Mouse (Mus musculus) cerebellum, postnatal 14 days (tissue): ENCODE data around the gene Ttll11.

ENCODE experiments used
- DNase-seq, 2 experiments: peaks; one replicate each; pipeline ENCODE4 v3.0.0; 2021; ENCODE audit warnings: mixed read lengths in 2 of 2

The Ttll11 gene

DNA sequence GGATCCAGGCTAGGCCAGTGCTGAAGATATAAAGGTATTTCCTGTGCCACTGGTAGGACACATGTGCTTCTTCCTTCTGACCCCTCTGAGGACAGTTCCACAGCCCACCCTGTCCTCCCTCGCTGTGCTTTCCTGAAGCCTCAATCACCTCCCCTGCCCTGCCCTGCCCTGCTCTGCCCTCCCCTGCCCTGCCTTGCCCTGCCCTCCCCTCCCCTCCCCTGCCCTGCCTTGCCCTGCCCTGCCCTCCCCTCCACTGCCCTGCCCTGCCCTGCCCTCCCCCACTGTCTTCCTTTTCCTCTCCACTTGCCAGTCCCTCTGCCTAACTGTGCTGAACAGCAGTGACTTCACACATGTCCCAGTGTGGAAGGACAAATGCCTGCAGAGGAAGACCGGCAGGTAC is 160.8 kb downstream of the Ttll11 start:
- no peak for DNase-seq

DNA sequence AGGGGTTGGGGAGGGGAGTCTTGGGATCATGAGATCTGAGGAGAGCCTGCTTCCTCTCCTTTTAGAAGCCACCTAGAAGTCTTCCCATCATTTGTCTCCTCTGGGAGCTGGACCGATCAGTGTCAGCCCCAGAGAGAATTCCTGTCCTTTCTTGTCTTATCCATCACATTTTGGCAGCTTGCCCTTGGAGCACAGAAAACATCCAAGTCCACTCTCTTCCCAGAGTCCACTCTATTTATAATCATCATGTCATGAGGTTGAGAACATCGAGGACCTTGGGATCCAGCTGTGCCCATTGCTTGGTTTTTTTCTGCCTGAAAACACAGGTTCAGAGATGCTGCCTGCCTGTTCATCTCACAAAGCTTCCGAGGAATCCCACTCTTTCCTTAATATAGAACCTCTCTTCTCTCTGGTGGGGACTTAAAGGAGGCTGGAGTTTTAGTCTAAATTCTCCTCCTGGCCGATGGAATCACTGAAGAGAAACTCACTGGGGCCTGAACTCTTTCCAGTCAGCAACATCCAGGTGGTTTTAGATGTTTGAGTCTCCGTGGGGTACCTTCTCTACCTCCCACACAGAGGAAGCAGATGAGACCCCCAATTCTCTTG is 163.6 kb downstream of the Ttll11 start:
- peak; percentile 29 to 46 for DNase-seq

DNA sequence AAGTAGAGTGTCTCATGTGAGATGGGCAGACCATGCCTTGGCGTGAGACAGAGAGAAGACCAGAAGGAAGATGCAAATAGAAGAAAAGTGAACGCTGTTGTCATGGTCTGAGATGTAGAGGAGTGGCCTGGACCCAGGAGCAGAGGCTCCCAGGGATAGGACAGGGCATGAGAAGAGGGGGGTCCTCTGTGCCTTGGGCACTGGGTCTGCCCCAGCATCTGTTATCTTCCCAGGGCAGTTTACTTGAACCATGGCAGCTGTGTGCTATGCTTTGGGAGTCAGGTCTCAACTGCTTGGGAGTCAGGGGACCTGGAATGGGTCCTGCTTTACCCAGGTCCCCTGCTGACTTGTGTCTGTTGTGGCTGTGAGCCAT is 167.2 kb downstream of the Ttll11 start:
- no peak for DNase-seq

DNA sequence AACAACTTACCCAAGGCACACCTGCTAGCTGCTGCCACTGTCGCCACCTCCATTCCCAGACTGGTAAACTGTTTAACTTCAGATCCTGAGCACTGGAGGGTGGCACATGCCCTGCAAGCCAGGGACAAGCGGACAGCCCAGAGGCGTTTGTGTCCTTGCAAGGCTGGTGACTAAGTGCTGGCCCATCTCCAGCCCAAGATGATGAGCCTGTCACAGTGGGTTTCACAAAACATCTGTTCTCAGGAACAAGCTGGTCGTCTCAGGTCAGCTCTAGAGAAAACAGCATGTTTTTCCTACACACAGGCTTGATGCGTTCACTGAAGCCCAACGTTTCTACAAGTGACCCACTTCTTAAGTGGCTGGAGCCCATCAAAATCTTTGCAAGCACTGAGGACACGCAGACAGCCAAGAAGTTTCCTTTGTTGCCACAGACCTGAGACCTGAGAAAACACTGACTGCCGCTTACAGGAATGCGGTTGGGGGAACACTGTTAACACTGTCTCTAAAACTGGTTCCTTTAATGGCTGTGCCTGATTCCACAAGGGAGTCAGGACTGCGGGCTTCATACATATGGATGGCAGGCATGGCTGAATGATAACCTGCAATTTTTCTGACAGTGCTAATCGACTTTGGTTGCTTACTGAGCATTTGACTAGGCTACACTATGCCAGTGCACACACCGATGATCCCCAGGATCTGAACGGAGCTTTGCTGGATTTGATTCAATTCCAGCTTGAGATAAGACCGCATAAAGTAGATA is 167.7 kb downstream of the Ttll11 start:
- peak in 1 of 2 experiments; percentile 46 for DNase-seq

DNA sequence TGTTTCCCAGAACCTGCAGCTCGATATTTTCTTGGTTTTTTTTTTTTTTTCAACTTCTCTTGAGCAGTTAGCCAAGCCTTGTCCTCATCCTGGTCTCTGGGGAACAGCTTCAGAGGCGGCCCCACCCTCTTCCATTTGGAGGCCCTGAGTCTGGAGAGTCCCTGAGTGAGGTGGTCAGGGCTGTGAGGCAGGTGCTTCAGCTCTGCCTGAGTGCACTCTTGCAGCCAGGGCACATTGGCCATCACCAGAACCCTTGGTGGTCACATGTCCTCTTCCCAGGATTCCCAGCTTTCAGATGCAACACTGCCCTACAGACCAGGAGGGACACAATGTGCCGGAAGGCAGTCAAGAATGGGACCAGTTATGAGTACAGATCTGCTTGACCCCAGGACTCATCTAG is 169.7 kb downstream of the Ttll11 start:
- no peak for DNase-seq

DNA sequence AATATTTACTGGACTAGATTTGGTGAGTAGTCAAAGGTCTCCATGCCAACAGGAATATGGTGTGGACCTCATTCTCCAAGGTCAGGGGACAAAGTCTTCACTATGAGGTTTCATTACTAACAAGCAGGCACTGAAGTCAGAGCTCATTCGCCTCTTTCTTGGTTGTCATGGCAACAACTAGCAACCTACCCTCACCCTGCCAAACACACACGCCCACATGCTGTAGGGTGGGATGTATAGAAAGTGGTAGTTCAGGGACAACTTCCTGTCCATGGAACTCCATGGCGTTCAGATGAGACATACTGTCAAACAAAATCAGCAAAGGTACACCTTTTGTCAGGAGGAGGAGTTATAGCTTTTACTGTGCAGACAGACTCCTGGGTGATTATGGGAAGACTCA is 170.6 kb downstream of the Ttll11 start:
- DNase-seq: no peak

DNA sequence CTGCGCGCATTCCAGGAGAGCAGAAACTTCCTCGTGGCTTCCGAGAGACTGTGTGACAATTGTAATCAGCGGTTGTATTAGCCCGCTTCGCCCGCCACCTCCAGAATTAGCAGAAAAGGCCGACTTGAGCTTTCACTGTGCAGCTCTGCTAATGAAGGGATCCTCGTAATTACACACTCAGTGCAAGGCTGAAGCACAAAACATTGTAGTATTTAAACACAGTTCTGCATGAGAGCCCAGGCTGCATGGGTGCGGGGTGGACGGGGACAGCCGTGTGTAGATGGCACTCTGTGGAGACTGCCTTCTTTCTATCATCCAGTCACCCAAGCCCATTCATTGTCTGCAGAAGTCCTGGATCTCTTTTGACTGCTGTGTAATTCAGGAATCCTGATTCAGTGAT is 173.8 kb downstream of the Ttll11 start:
- no peak for DNase-seq

DNA sequence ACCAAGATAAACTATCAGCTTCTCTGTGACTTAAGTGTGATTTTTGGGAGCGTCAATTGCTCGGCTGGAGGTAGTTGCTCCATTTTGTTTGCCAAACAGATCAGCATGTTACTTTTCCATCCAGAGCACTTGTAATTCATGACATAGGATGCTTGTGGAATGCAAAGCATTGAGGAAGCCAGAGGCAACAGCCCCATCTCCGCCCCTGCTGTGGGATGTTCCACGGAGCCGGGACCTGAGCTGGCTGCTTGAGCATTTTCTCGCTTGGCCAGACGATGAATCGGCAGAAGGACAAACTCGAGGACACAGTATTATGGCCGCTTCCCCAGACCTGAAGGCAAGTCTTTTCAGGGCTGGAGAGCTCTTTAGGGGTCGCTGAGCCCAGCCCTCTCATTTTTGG is 176.6 kb downstream of the Ttll11 start:
- no peak for DNase-seq

DNA sequence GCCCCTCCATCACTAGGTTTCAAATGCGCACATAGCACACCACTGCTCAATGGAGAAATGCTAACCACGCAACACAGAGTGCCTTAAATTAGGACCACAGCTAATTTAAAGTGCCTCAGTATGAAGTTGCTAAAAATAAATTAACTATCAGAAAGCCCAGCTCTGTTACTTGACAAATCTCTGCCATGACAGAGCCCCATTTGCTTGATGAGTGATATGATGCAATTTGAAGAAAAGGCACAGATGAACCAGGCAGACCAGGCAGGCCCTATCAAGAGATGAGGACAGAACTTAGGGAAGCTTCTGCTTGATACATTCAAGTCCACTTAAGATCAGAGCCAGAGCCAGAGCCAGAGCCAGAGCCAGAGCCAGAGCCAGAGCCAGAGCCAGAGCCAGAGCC is 178.0 kb downstream of the Ttll11 start:
- DNase-seq: no peak

DNA sequence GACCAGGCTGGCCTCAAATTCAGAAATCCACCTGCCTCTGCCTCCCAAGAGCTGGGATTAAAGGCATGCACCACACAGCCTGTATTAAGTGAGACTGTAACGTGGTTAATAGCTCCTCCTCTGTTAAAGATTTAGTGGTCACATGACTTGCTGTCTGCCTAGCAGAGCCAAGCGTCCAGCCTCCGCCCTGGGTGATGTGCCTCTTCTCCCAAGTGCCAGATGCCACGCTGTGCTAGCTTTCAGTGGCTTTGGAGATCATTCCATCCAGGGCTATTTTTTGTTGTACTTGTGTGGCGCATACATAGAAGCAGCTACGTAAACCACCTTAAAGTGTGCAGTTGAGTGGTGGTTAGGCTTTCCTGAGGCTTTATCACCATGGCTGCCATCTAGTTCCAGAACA is 180.6 kb downstream of the Ttll11 start:
- DNase-seq: no peak

DNA sequence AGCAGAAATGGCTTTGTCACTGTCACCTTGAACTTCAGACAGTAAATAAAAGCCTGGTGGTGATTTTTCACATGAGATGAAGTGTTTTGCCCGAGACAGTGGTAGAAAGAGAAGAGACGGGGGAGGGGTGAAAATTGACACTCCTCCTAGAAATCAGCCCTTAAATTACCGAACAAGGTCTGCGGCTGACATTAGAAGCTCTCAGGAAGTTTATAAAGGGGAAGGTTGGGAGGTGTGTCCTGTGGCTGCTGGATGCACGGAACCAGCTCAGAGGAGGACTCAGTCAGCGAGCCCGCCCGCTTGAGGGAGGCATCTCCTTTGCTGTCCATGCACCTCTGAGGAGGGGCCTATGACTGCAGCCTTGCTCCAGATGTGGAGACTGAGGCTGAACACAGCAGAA is 181.7 kb downstream of the Ttll11 start:
- no peak for DNase-seq

DNA sequence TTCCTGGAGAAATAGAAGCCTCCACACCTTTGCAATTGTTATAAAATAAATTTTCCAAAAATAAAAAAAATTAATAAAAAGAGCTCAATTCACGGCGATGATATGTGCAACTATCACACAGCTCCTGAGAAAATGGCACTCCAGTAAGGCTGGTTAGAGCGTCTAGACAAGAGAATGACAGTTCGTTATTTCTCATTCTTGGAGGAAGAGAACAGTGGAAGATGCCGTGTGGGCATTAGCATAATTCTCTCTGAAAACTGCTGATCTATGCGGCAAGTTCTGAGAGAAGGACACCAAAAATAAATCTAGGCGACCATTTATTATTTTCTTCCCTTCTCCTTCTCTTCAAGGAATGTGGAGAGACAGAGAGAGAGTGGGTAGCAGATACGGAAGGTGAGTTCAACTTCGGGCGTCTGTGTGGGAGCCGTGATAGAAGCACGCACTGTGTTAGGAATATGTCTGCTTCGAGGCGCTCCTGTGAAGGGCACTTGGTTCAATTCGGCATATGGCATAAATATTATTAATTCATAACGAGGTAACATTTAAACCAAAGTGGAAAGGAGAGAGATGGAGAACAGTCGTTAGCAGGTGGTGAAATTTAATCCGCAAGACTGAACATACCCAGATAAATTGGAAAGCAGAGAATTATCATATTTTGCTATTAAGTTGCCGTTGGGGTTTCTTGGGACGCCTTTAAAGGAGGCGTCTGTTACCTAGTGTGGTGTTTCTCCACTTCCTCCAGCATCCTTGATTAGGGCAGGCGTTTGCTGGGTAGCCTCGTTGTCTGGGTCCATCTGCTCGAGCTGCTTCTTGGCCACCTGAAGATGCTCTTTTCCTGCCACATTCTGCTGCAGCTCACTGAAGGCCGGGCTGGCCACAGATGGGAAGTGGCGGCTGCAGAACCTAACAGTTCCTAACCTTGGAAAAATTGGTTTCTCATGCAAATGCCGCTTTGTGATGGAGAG is 190.1 kb downstream of the Ttll11 start:
- peak; percentile 72 to 73 for DNase-seq

DNA sequence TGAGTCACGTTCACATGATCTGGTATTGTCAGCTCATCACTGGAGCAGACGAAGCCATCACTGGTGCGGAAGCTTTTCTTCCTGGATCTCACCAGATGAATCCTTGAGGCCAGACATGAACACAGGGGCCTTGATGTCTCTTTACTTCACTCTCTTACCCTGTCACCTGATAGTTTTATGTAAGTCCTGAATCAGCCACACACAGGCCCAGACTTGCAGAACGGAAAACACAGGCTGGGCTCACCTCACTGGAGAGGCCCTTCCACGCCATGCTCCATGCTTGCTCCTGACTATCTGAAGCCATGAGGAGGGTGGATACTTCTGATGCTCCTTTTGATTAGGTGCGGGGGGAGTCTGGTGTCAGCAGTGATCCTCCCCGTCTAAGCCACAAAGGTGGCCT is 193.8 kb downstream of the Ttll11 start:
- DNase-seq: no peak

DNA sequence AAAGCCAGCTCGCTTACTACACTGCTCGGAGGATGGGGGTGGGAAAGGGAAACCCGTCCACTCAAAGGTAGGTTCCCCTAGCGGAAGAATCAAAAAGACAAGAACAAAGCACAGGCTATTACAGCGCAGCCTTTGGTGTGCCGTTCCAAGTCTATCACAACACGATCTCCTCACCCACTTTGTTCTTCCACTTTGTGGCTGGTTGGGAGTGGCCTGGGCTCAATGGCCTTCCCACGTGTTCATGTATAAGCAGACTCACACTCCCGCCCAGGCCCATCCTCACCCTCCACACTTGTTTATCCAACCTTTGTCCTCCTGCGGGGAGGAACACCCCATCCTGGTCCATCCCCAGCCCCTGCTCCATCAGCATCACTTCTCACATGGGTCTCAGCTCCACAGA is 196.3 kb downstream of the Ttll11 start:
- no peak for DNase-seq

DNA sequence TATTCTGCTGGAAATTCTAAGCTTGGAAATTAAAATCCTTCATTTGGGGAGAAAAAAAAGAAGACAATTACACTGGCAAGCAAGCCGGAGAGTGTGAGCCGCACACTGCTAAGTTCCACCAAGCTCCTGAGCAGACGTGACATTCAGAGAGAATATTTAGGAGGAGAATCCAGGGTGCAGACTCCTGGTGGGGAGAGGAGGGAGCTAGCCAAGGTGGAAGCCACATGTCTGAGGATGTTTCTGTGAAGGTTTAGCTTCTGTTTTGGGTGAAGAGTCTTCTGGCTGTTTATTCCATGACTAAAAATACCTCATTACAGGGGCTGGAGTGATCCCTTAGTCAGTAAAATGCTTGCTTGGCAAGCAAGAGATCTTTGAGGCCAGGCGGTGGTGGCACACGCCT is 200.4 kb downstream of the Ttll11 start:
- DNase-seq: no peak

DNA sequence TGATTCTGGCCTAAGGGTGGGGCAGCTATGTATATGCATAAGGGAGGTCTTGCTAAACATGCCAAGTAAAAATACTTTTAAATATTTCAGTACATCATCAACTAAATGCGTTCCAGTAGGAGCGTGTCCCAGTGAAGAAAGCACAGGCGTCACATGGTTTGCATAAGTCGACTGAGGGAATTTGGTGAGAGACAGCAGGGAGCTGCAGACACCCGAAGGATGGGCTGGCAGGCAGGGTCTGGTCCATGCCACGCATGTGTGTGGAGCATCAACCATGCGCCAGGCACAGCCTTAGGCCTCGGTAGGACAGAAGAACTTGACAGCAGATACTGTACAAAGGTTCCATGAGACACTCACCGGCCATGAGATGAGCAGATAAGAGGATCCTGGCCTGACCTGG is 202.8 kb downstream of the Ttll11 start:
- no peak for DNase-seq

DNA sequence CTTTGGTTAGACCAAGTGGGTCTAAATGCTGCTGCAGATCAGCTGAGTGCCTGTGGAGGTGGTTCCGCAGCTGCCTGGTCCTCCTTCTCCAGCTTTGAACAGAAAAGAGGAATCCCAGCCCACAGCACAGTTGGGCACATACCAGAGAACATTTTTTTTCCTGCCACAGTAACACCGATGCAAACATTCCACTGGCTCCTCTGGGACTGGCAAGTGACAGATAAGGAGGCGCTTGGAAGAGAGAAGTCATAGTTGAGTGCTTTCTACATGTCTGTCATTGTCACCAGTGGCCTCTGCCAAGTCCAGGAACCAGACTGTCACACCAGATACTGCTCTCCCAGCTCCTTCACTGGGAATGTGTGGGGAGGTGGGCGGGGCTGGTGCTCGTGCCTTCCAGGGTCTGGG is 204.1 kb downstream of the Ttll11 start:
- no peak for DNase-seq

DNA sequence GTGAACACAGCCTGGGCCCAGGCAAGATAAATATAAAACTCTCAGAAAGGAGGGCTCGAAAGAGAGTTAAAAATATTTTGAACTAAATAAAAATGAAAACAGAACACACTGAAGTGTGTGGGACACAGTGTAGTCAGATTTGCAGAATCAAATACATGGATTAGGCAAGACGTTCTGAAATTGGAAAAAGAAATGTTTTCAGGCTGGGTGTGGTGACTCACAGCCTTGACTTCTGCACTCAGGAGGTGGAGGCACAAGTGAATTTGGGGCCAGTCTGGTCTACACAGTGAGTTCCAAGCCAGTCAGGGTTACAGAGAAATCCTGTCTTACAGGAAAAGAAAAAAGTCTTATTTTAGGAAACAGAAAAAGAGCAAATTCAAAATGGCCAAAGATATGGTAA is 209.2 kb downstream of the Ttll11 start:
- DNase-seq: no peak

DNA sequence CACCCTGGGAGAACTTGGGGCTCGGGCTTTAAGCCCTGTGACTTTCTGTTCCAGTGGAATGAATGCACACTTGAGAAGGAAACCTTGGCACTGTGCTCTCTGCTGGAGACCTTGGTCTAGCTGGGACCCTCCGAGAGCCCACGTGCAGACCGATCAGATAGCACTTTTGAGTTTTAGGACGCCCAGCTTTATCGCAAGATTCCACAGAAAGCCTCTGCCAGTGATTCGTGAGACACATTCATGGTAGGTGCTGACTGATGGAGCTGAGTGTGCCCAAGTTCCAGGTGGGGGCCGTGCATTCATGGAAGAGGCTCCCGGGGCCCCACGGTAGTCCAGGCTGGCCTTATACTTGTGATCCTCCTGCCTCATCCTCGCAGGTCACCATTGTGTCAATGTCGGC is 210.3 kb downstream of the Ttll11 start:
- no peak for DNase-seq

DNA sequence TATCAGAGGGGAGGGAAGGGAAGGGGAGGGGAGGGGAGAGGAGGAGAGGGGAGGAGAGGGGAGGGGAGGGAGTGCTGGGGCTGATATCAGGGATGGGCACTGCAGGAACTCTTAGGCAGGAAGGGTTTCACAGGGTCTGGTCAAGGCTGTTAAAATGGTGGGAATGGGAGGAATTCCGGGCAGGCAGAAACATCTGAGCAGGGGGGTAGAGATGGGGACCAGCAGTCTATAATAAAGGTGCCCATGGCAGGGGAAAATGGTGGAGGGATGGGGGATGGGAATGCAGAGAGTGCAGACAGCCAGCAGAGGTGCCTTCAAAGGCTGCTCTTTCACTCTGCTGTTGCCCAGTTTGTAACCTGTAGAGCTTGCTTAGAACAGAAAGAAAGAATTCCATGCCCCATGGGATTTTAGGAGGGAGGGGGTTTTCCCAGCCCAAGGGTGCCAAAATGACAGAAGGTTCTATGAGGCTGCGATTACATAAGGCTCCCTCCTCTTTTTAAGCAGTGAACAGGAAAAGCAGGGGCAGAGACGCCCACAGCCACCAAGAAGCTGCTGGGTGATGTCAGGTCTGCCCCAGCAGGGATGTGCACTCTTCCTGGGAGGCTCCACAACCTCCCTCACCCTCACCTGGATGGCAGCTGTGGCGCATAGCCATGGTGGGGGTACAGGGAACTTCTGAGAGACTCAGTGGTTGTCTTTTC is 211.0 kb downstream of the Ttll11 start:
- DNase-seq: no peak

DNA sequence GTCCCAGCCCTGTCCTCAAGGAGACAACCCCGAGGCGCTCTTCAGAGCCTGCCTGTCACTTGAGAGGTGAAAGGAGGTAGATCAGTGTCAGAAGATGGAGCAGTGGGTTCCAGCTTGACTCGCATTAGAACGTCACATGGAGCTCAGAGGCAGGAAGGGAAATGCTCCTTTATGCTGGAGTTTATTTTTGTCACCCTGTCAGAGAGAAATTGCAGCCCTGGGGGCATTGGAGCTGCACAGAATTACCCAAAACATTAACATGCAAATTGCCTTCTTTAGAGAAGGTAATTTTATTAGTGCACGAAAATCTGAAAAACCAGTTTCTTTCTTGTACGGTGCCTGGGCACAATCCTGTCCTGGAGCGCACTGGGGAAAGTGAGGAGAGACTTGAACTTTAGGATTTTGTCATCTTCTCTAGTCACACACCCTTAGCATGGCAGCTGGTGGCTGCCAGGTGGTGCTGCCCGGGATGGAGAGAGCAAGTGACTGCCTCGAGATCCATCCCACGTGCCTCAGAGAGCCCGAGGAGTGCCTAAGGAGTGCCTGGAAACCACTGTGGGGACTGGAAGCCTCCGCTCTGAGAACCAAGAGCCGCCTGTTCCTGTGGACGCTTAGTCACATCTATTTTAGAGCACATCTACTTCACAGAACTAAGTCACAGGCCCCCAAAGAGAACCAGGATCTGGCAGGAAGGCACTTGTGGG is 211.7 kb downstream of the Ttll11 start:
- peak in 1 of 2 experiments; percentile 44 for DNase-seq

DNA sequence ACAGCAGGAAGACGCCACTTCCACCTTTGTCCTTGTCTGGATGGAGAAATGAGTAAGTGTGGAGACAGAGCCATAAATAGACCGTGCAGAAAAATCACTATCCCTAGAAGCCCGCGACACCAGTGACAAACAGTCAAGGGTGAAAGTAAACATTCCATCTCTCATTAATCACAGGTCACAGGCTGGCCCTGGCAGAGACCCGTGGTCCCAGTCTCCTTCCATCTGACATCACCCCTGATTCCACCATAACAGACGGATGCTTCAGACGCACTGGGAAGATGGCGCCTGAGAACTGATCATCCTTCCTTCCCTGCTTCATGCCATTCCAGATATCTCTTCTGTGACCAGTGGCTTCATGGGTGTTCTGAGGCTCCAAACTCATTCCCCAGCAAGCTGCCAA is 215.4 kb downstream of the Ttll11 start:
- no peak for DNase-seq
